In the genomic region with DNA sequence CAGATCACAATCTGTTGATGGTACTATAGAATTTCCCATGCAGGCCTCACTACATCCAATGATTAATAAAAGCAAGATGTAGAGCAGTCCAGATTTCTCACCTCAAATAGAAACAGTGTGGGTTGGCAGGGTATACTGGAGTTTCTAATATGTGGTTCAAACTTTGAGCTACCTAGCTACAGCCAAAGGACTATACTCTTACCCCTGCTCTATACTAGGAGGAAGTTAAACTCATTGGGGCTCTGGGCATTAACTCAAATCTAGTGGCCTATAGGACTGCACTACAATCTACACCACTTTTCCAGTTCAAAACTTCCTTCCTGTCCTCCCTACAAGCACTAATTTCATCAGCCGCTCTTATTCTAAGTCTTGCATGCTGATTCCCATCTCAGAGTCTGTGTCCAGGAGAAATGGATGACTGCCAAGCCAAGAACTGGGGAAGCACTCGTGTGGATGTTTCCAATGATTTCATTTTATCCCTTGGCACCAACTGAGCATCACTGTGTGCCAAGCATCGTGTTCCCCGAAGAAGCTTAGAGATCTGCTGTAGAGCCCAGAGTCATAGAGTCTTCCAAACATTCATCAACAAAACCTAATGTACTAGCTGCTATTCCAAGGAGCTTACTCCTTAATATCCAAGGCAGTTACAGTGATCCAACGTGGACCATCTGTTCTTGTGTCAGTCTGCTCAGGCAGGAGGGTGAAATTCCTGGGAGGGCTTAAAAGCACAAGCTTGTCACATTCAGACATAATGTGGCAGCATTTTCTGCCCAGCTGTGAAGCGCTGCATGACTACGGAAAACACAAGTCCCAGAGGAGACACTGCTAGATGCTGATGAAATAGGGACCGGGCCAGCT, we compare ENCODE assay signal across 7 mouse cellular contexts.
DNase-seq lines count a peak whose midpoint lies in the region; ATAC-seq and TF ChIP-seq lines count a peak whose summit lies in the region.

No protein-coding gene starts in this region.

- H3K4me2 ChIP-seq in stomach, embryonic 14.5 days (replicated peaks; ENCODE audit: low read depth, low read length): no peak overlapping the region

- H3K36me3 ChIP-seq in stomach, embryonic 14.5 days (ENCODE audit: control insufficient read depth, insufficient read depth, low read length): no peaks in the 10 kb centered on the region

- no peak overlapping the region for H3K27ac ChIP-seq in stomach, embryonic 14.5 days (ENCODE audit: low read length)

- H3K9me3 ChIP-seq in stomach, embryonic 14.5 days (ENCODE audit: control insufficient read depth, low read depth, low read length): no peaks in the 10 kb centered on the region

- TF ChIP-seq POLR2A in brain, embryonic 14.5 days (IDR thresholded peaks at IDR 0.05; ENCODE audit: borderline replicate concordance, extremely low read depth, insufficient read depth, insufficient read length, poor library complexity, severe bottlenecking): no peak

- intact Hi-C loops in left cerebral cortex, postnatal 4 days (cut with DNase I): no loop called here

- no peaks in the 10 kb centered on the region for H3K4me1 ChIP-seq in stomach, embryonic 14.5 days (ENCODE audit: control insufficient read depth, insufficient read depth, low read length)

- ATAC-seq in stomach, embryonic 14.5 days (ENCODE audit: insufficient number of reproducible peaks, insufficient read depth, low FRiP score, low read depth): peak; percentile 23; the same call in 1 of the 2 replicates

- 54% methylated on average over 8 of the region's 8 CpGs for WGBS in stomach, embryonic 14.5 days

- H3K27me3 ChIP-seq in stomach, embryonic 14.5 days (ENCODE audit: control insufficient read depth, insufficient read depth, low read length): no peaks in the 10 kb centered on the region

- no peak overlapping the region for H3K4me3 ChIP-seq in stomach, embryonic 14.5 days (ENCODE audit: low read depth, low read length)

- no peak for TF ChIP-seq CTCF in brain, embryonic 14.5 days (IDR thresholded peaks at IDR 0.05; ENCODE audit: borderline replicate concordance, extremely low read depth, insufficient read depth, insufficient read length)

- peak; percentile 2 for DNase-seq in Muller cell, postnatal 12 days (ENCODE audit: inconsistent ontology term)
- peak; percentile 88 for DNase-seq in brain, embryonic 14.5 days (ENCODE audit: low read depth)
- DNase-seq in gastrocnemius, postnatal 4 days (ENCODE audit: low spot score in 2 of 2): peak; percentile 23 to 69
- DNase-seq in left cerebral cortex, postnatal 4 days: peak; percentile 71
- DNase-seq in thymus, postnatal 14 days: no peak
- DNase-seq in ovary, adult 18-20 months (ENCODE audit: low spot score): no peak

- H3K9ac ChIP-seq in stomach, embryonic 14.5 days (replicated peaks; ENCODE audit: low read depth, low read length): no peak overlapping the region

Comparison
In these comparisons a context has a peak if more than half of its experiments do, and no peak if none do; other contexts are left out.
1. DNase-seq: peak in Muller cell, postnatal 12 days (single experiment), brain, embryonic 14.5 days (single experiment), gastrocnemius, postnatal 4 days (2 of 2) and left cerebral cortex, postnatal 4 days (single experiment); none in thymus, postnatal 14 days (single experiment) and ovary, adult 18-20 months (single experiment).